Mouse (Mus musculus) ES-CJ7 (cell line): Measurements from ENCODE around the gene Susd3.

Source experiments
- DNase-seq: peaks from one replicate; pipeline ENCODE4 v3.0.0; 2011; ENCODE audit warnings: low read depth, low spot score

The Susd3 gene

DNA sequence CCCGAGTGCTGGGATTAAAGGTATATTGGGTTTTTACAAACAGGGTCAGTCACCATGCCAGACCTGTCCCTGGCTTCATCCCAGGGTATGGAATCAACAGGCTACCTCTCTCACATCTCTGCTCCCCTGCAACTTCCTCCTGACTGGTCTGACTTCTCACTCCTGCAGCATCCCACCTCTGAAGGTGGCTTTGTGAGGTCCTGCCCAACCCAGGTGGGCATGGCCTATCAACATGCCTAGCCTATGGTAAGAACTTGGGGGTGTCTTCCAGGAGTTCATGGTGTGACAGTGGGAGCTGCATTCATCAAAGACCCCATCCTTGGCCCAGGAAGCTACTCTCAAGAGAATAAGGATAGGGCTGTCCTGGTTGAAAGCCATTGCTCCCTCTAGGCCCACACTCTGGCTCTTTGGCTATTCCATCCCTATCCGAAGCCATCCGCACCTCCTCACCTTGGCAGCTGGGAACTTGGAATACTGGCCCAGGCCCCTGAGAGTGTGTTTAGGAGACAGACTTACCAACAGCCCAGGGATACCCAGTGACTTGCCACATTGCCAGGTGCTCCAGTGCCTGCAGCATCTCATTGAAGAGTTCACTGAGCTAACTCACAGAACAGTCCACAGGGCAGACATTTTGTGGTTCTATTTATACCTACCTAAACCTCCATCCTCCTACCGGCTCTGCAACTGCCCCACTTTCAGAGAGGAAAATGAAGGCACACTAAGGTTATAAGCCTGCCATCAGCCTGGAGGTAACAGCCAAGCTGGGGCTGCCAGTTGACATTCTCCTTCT is 35.6 kb downstream of the Susd3 start:
- DNase-seq, result no peak

DNA sequence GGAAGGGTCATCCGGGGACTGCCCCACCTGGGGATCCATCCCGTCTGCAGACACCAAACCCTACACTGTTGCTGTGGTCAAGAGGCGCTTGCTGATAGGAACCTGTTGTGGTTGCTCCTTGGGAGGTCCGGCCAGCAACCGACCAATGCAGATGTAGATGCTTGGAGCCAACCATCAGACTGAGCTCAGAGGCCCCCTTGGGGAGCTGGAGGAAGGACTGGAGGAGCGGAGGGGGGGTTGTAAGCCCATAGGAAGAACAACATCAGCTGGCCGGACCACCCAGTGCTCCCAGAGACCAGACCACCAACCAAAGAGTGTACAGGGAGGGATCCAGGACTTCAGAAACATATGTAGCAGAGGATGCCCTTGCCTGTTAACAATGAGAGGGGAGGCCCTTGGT is 39.2 kb downstream of the Susd3 start:
- no peak for DNase-seq

DNA sequence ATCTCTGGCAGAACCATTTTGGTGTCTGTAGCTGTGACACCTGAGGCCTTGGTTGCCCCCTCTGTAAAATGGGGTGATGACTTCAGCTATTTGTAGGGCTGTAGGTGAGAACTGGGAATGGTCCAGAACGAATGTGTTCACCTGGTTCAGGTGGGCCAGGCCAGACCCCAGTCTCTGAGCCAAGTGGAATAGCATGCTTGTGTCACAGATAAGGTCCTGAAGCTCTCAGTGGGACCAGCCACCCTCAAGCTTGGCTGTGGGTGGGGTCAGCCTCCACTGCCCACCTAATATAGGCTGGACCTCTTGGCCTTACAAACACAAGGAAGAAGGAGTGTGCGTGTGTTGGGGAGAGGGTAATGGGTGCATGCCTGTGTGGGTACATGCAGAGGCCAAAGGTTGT is 42.2 kb downstream of the Susd3 start:
- no peak for DNase-seq

DNA sequence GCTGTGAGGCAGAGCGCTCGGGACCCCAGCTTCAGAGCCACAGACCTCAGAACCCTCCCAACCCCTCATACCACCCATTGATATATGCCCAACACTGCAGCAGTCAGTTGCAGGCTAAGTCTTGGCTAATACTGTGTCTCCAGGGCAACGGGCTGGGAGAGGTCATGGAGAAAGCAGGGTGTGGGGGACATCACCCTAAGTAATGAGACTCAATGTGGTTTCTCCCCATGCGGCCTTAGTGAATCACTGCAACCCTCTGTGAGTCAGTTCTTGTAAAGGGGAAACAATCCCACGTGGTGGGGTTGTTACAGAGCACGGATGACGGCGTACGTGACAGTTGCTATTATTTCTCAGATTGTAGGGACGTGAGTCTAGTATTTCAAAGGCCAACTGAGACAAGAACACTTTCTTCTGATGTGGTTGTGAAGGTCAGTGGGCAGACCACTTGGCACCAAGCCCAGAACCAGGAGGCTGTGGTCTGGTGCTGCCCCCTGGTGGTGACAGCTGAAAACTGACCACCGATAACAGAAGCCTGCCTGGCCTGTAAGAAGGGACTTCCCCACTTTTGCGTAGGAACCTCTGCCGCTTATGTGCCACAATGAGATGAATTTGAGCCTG is 43.0 kb downstream of the Susd3 start:
- peak; percentile 68 for DNase-seq

DNA sequence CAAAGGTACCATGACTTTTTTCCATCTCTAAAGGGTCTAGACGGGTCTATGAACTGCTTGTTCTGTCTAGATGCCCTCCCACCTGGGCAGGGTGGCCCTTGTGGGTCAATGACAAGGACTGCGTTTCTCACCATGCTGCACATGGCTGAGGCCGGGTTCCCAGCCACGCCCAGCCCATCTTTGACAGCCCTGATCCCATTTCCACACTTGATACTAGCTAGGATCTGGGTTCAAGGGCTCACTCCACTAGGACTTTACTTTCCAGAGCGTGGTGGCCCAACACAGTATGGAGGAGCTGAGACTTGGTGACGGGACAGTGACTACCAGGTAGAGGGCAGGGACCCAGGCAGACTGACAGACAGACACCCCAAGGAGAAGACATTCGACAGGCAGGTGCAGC is 46.0 kb downstream of the Susd3 start:
- no peak for DNase-seq

DNA sequence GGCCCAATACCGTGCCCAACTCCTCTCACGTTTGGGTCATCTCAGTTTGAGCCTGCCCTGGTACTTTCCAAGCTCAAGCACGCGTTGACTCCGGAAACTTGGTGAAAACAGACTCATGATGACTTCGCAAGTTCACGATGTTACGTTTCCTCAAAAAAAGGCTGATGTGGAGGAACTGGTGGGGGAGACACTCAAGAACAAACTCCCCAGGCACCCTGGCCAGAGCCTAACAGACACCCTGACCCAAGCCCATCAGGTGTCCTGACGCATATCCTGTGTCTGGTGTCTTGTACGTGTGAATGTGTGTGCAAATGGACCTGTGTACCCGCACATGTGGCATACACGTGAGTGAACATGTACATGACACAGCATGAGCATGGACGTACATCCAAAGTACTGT is 47.8 kb downstream of the Susd3 start:
- no peak for DNase-seq

DNA sequence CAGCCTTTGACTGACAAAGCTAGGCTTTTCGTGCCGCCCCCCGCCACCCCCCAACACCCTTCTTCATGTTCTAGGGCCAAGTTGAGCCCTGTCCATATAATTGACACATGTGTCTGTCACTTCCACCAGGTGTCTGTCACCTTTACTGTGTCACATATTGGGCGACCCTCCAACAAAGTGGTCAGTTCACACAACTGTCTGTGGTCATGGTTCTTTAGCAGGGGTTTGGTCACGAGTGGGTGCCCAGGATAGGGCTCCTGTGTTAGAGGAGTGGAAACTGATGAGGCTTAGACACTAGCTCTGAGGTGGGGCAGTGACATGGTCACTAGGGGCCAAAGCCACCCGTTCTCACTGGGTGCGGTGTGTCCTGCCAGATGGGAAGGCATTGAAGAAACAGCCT is 48.6 kb downstream of the Susd3 start:
- DNase-seq, result no peak

DNA sequence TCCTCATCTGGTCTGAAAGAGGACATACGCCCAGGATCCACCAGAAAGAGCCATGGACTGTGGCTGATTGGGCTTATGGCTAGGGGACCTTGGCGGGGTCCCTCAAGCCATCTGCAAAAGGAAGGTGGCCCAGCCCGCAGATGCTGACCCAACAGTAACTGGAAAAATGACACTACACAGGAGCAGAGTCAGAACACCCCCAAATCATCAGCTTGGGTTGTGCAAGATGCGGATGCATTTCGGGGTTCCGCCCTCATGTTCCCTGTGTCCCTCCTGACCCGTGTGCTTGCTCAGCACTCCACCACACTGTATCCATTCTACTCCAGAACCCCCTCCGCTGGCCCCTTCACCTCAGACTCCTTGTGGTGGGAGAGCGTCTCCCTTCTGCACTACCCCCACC is 49.8 kb downstream of the Susd3 start:
- DNase-seq, result no peak

DNA sequence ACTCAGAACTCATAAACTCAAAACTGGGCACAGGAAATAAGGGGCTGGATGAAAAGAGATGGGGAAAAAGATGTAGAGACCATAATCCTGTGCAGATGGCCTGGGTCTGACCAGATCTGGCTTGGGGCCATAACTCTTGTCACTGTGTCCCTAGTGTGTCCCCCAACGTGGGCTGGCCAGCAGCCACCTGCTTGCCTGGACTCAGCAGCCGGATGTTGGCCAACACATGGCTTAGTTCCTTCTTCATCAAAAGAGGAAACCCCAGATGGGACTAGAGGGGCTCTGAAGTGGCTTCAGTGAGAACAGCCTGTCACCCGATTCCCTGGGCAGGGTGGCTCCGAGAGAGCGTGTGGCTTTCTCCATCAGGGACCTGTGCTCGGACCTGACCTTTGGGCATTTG is 51.7 kb downstream of the Susd3 start:
- no peak for DNase-seq

DNA sequence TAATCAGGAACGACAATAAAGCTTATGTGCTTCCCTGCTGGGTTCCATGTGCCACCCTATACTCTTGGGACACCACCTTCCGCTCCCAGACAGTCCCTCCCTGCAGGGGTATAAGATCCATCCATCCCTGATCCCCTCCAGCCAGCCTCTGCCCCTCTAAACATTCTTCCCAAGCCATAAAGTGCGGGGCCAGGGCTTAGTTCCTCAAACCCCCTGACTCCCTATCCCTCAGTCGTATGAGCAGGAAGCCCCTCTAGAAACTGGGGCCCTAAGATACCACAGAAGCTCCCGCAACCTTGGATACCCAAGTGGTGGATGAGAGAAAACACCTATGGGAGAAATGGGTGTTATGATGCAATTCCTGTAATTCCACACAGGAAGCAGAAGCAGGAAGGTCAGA is 52.3 kb downstream of the Susd3 start:
- DNase-seq, result no peak

DNA sequence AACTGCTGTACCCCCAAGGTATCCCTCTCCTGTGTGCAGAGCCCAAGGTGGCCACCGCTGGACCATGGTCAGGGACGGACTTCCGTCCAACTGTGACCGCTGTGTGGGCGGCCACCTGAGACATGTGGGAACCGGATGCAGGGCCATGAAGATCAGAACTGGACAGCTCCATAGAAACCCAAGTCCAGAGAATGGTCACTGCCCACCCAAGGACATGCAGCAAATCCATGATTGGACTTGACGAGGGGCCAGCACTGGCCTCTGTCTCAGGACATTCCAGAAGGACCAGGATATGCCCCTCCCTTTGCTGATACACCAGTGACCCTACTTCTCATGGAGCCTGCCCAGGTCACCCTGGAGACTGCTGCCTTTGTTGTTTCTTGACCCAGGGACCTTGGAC is 52.9 kb downstream of the Susd3 start:
- DNase-seq, result no peak

DNA sequence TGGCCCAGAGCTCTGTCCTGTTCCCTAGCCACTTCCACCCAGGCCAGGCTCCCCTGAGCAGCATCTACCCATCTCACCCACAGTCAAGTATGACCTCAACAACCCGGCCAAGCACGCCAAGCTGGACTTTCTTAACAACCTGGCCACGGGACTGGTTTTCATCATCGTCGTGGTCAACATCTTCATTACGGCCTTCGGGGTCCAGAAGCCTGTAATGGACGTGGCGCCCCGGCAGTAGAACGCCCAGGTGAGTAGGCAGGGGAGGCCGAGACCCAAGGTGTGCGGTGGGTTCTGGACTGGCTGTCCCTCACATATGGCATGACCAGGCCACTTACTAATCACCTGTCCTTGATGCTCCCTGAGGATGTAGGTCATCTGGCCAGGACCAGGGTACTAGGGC is 53.7 kb downstream of the Susd3 start:
- no peak for DNase-seq

DNA sequence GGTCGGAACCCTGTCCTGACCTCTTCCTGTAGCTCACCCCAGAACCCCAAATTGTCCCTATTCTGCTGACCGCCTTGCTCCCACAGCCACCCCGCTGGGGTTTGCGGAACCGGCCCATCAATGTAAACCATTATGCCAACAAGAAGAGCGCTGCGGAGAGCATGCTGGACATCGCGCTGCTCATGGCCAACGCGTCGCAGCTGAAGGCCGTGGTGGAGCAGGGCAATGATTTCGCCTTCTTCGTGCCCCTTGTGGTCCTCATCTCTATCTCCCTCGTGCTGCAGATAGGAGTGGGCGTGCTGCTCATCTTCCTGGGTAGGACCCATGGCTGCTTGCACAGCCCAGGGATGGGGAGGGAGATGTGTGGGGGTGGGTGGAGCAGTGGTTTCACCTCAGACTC is 54.9 kb downstream of the Susd3 start:
- no peak for DNase-seq

DNA sequence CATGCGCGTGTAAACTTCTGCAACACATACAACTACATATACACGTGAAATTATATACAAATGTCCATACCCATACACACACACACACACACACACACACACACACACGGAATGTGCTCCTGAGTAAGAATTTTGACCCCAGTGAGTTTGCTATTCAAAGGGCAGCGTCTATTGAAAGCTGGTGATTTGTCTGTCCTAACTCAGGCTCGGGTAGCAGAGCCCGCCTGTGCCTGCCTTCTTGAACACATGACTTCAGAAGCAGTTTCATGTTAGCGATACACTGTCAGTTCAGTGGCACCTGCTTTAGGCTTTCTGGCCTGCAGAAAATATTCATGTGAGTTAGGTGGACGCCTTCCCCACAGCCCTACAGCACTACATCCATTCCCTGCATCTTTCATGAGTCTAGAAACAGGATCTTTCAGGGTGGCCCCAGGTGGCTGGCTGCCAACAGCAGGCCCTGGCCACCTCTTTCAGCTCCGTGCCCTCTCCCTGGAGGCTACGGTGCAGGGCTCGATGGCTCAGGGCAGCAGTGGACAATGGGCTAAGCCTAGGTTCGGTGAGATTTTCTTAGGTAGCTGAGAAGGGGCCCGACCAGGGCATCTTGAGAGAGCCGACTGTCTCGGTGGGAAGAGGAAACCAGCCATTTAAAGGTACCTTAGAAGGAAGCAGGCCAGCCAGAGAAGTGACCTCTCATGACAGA is 56.2 kb downstream of the Susd3 start:
- no peak for DNase-seq

DNA sequence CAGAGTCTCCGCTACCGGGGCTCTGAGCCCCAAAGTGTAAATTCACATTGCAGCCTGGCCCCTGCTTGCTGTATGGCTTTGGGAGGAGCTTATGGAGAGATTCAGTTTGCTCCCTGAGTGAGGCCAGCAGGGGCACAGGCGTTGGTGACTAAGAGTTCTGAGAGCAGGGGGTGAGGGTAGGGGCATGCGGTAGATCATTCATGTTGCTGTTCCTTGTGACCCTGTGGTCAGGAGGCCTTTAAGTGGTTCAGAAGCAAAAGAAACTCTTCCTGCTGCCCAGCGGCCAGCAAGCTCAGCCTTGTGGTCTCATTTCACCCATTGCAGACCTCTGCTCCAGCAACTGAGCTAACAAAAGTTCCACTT is 56.9 kb downstream of the Susd3 start:
- no peak for DNase-seq

DNA sequence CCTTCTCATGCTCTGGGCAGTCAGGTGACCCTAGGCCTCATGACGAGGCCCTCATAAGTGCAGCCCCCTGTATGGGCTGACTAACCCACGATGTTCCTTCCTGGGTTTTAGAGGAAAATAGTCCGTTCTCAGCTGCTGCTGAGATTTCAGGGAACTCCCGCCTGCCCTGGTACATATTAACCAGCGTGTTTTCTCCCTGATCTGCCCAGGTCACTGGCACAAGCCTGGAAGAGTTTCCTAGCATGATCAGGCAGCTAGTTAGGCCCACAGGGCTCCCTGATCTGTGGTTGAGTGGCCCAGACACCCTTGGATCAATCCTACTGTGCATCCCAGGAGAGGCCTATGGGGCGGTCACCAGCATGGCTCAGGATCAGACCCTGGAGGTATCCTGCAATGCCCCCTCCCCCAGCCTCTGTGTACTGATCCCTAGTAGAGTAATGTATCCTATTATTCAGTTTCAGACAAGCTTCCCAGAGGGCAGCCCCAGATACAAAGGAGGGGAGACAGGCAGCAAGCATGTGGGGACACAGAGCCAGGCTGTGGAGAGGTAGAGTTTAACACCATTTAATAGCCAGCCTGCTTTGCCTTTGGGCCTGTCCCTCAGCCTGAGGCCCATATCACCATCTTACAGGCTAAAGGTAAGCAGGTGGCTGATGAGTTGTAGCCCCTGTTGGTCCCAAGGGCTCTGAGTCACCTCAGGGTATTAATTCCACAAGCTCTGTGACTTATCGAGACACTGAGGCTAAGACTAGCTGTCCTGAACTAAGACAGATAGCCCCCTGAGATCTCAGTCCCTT is 57.4 kb downstream of the Susd3 start:
- no peak for DNase-seq

DNA sequence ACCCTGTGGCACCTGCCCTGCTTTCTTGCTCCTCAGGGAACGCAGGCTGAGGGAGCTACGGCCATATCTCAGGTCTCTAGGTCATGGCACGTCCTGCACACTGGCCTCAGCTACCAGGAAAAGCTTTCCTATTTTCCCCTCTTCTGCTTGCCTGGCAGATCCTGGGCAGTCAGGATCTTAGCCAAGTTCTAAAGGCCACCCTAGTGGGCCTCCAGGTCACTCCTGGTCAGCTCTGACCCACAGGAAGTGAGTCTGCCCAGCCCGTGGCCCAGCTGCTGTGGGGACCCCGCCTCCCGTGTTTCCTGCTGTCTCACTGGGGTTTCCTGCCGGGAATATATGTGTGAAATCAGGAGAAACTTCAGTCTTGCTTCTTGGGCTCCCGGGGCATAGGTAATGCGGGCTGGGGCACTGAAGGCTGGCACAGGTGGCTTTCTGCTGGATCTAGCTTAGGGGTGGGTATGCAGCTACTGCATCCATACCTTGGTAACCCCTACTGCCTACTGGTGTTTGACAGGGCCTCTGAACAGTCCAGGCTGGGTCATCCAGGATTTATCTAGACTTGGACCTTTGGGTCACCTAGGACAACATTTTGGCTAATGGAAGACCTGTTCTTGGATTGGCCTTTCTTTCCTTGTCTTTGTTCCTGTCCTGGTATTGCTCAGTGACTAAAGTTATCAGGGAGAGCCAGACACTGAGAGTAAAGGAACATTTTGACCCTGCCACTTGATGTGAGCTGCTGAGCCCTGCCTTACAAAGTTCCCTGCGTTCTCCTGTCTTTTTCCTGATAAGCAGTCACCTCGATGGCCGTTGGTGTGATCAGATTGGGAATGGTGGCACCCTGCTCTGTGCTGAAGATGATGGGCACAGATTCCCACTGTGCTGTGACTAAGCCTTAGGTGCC is 58.3 kb downstream of the Susd3 start:
- DNase-seq, result no peak

DNA sequence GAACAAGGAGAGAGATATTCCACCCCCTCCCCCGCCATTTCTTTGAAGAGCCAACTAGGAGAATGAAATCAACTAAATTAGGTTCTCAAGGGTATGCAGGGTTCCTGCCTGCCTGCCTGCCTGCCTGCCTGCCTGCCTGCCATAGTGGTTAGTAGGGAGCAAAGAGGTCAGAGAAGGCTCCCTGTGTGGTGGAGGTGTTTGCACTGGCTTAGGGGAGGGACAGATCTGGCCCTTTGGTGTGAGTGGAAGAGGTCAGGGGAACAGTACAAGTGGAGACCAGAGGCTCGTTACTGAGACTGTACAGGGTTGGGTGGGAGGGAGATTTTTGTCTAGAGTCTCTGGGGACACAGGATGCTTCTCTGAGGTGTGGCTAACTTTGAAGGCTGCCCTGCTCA is 59.5 kb downstream of the Susd3 start:
- DNase-seq, result no peak

DNA sequence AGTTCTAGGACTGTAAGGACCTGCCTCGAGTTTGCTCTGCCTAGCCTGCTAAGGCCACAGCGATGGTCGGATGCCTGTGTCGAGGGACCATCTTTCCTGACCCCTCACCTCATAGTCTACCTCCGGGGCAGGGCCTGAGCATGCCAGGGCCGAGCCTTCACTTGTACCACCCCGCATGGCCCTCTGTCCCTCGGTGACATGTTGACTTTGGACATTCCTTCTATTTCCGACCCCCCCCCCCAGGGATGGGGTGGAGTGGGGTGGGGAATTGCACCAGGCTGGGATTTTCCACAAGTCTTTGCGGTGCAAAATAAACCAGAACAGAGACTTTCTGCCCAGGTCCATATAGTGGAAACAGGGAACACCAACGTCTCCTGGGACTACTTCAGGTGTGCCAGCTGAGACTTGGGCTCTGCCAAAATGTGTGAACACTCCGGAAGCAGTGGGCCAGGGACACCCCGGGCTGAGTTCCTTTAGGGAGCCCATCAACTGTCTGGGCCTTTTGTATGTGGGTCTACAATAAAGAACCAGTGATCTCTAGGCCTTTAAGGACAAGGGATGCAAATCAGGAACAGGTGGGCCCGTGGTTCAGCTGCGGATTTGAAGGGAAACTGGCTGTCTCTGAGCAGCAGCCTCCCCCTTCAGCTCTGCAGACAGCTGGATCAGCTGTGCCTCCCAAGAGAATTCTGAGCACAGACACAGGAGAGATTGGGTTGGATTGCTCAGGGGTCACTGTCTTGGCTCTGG is 60.1 kb downstream of the Susd3 start:
- DNase-seq, result peak; percentile 25
